Mouse (Mus musculus) neural tube, embryonic 11.5 days (tissue): ENCODE data around the gene Zfp78. TPM values are rescaled to one million over a fixed set of nuclear protein-coding genes. Genes with fewer than 3 reads are reported as not detected.
A peak's percentile ranks its signal among the peaks of the same experiment; 100 is the strongest.

Source experiments
- ATAC-seq: fragments of 200-750 bp; cut with Nextera tagmentation; 2 replicates; pipeline ENCODE4 v1.8.0; 2017; ENCODE audit warnings: moderate number of reproducible peaks, mild to moderate bottlenecking, moderate TSS enrichment, moderate library complexity; ENCODE audit not compliant: insufficient read depth, low FRiP score, low TSS enrichment
- DNase-seq: peaks from one replicate; pipeline ENCODE4 v3.0.0-alpha.2; 2015; ENCODE audit warnings: low spot score
- H3K27ac ChIP-seq: fragments of 300-500 bp; sonication (generic); 2 replicates; pipeline ENCODE4 v1.5.1; 2014; ENCODE audit warnings: low read depth, mild to moderate bottlenecking, low read length
- H3K27me3 ChIP-seq: fragments of 300-500 bp; sonication (generic); 2 replicates; pipeline ENCODE4 v1.6.1; 2014; ENCODE audit warnings: mild to moderate bottlenecking, low read length, mixed read lengths; ENCODE audit not compliant: control insufficient read depth, insufficient read depth
- H3K36me3 ChIP-seq: fragments of 300-500 bp; sonication (generic); 2 replicates; pipeline ENCODE4 v1.6.1; 2014; ENCODE audit warnings: mild to moderate bottlenecking, low read length, moderate library complexity, mixed read lengths; ENCODE audit not compliant: control insufficient read depth, insufficient read depth
- H3K4me1 ChIP-seq: fragments of 300-500 bp; sonication (generic); 2 replicates; pipeline ENCODE4 v1.6.1; 2014; ENCODE audit warnings: low read length, mixed read lengths; ENCODE audit not compliant: control insufficient read depth, insufficient read depth
- H3K4me2 ChIP-seq: fragments of 300-500 bp; sonication (generic); 2 replicates; pipeline ENCODE4 v1.6.1; 2014; ENCODE audit warnings: low read depth, mild to moderate bottlenecking, moderate library complexity
- H3K4me3 ChIP-seq: fragments of 300-500 bp; sonication (generic); 2 replicates; pipeline ENCODE4 v1.5.1; 2014; ENCODE audit warnings: low read depth, low read length
- H3K9ac ChIP-seq: fragments of 300-500 bp; sonication (generic); 2 replicates; pipeline ENCODE4 v1.6.1; 2014; ENCODE audit warnings: mild to moderate bottlenecking, low read length
- H3K9me3 ChIP-seq: fragments of 300-500 bp; sonication (generic); 2 replicates; pipeline ENCODE4 v1.6.1; 2016; ENCODE audit warnings: low read length; ENCODE audit not compliant: control insufficient read depth
- WGBS: fragments of 180-500 bp; shearing (Covaris S2); extraction: QIAGEN DNeasy Blood & Tissue Kit; methylation state at CpG from one replicate; pipeline ENCODE4 v1.1.7; 2014; 5-methylcytosine and 5-hydroxymethylcytosine counted together
- polyA plus RNA-seq: library from polyadenylated mRNA; unstranded; fragments of >200 nt; fragmentation: Nextera tagmentation; extraction: Ambion mirVana; gene quantifications from 2 replicates; pipeline ENCODE4 v1.2.1, GENCODE M21; 2014

Gene Zfp78
- polyA plus RNA-seq, 1 experiment from 2014 or later, result 3.3 TPM

- Histone ChIP-seq H3K27me3 (no peaks in the 10 kb centered on the region), H3K4me3 (no peak overlapping the region), H3K4me2 (peak overlapping the region; percentile 27), H3K9me3 (no peaks in the 10 kb centered on the region), H3K27ac (no peak overlapping the region), H3K9ac (no peak overlapping the region), H3K36me3 (no peaks in the 10 kb centered on the region), H3K4me1 (no peaks in the 10 kb centered on the region)
- 8% methylated on average over 17 of the region's 22 CpGs for WGBS
- DNase-seq (peak; percentile 26), ATAC-seq (peak; percentile 55; the same call in 1 of the 2 replicates)
Observed at GRCm38 (mm10) chr7:6414626-6415441, 51.8 kb downstream of the Zfp78 start.

- ATAC-seq, result 0 out of 2 replicates have a peak, but pooled peaks have one; percentile 16
- H3K27ac ChIP-seq, result no peak overlapping the region
- H3K4me3 ChIP-seq, result no peak overlapping the region
- H3K27me3 ChIP-seq, result no peaks in the 10 kb centered on the region
- 23% methylated on average over 8 of the region's 8 CpGs for WGBS
- H3K4me2 ChIP-seq, result no peak overlapping the region
- no peak overlapping the region for H3K9ac ChIP-seq
- no peaks in the 10 kb centered on the region for H3K9me3 ChIP-seq
- H3K36me3 ChIP-seq, result no peaks in the 10 kb centered on the region
- no peaks in the 10 kb centered on the region for H3K4me1 ChIP-seq
- no peak for DNase-seq
Observed at GRCm38 (mm10) chr7:6415442-6415787, 52.3 kb downstream of the Zfp78 start.

GRCm38 (mm10) chr7:6419894-6420293 is 56.8 kb downstream of the Zfp78 start:
- no peaks in the 10 kb centered on the region for H3K36me3 ChIP-seq
- no peak overlapping the region for H3K4me2 ChIP-seq
- WGBS, result 76% methylated on average over 6 of the region's 6 CpGs
- 0 out of 2 replicates have a peak, but pooled peaks cover 4% of the 10 kb centered on the region for H3K9me3 ChIP-seq
- ATAC-seq (no peak), DNase-seq (no peak)
- H3K4me3 ChIP-seq, result no peak overlapping the region
- H3K4me1 ChIP-seq, result no peaks in the 10 kb centered on the region
- H3K27ac ChIP-seq, result no peak overlapping the region
- no peaks in the 10 kb centered on the region for H3K27me3 ChIP-seq
- H3K9ac ChIP-seq, result no peak overlapping the region

GRCm38 (mm10) chr7:6429381-6429780 is 66.3 kb downstream of the Zfp78 start:
- Histone ChIP-seq H3K27me3 (no peaks in the 10 kb centered on the region), H3K36me3 (no peaks in the 10 kb centered on the region), H3K27ac (no peak overlapping the region), H3K9me3 (no peaks in the 10 kb centered on the region), H3K4me2 (no peak overlapping the region), H3K4me3 (no peak overlapping the region), H3K4me1 (no peaks in the 10 kb centered on the region), H3K9ac (no peak overlapping the region)
- 86% methylated on average over 3 of the region's 3 CpGs for WGBS
- no peak for ATAC-seq
- no peak for DNase-seq

- Histone ChIP-seq H3K36me3 (no peaks in the 10 kb centered on the region), H3K4me3 (no peak overlapping the region), H3K27ac (no peak overlapping the region), H3K4me2 (no peak overlapping the region), H3K27me3 (no peaks in the 10 kb centered on the region), H3K4me1 (peaks cover 6% of the 10 kb centered on the region), H3K9ac (no peak overlapping the region), H3K9me3 (no peaks in the 10 kb centered on the region)
- DNase-seq (peak; percentile 37), ATAC-seq (no peak)
- WGBS, result 44% methylated on average over 2 of the region's 2 CpGs
Observed at GRCm38 (mm10) chr7:6430342-6430741, 67.3 kb downstream of the Zfp78 start.

Other genes starting within 250 kb of the Zfp78 start
- 12.5 and 12.9 TPM in 2 replicates for gene Zfp787, start 207.3 kb upstream of the Zfp78 start, polyA plus RNA-seq
- gene Zfp444, start 191.1 kb upstream of the Zfp78 start, polyA plus RNA-seq, result 71.2 and 71.5 TPM in 2 replicates
- not detected in 2 replicates for gene Galp, start 166.2 kb upstream of the Zfp78 start, polyA plus RNA-seq
- gene Zscan5b, start 141.0 kb upstream of the Zfp78 start, polyA plus RNA-seq, result not detected in 2 replicates
- not detected in 2 replicates for gene Epp13, start 110.6 kb upstream of the Zfp78 start, polyA plus RNA-seq
- gene Zfp667, start 76.7 kb upstream of the Zfp78 start, polyA plus RNA-seq, result 11.0 and 14.0 TPM in 2 replicates
- gene Zfp583, start 32.0 kb upstream of the Zfp78 start, polyA plus RNA-seq, result 8.2 and 9.4 TPM in 2 replicates
- gene Gm3854, start 19.5 kb upstream of the Zfp78 start, polyA plus RNA-seq, result 2.7 and 3.3 TPM in 2 replicates
- 14.4 and 14.9 TPM in 2 replicates for gene Zfp28, start 20.0 kb downstream of the Zfp78 start, polyA plus RNA-seq
- 0.07 and 0.33 TPM in 2 replicates for gene Smim17, start 35.4 kb downstream of the Zfp78 start, polyA plus RNA-seq
- not detected in 2 replicates for gene Gm20715, start 47.0 kb downstream of the Zfp78 start, polyA plus RNA-seq
- gene Olfr1344, start 75.4 kb downstream of the Zfp78 start, polyA plus RNA-seq, result not detected in 2 replicates
- not detected in 2 replicates for gene Olfr1336, start 92.9 kb downstream of the Zfp78 start, polyA plus RNA-seq
- gene Olfr1346, start 103.8 kb downstream of the Zfp78 start, polyA plus RNA-seq, result not detected in 2 replicates
- gene Olfr5, start 123.7 kb downstream of the Zfp78 start, polyA plus RNA-seq, result not detected in 2 replicates
- gene Olfr1347, start 136.5 kb downstream of the Zfp78 start, polyA plus RNA-seq, result not detected in 2 replicates
- not detected in 2 replicates for gene Olfr1348, start 145.5 kb downstream of the Zfp78 start, polyA plus RNA-seq
- 0.19 TPM in 1 of 2 replicates, not detected in the other for gene Olfr1349, start 159.7 kb downstream of the Zfp78 start, polyA plus RNA-seq
- not detected in 2 replicates for gene Olfr1350, start 201.6 kb downstream of the Zfp78 start, polyA plus RNA-seq